Mouse (Mus musculus): ENCODE measurements around the gene Mylpf.

GRCm38 (mm10) chr7:127210266-127210665 is 1.6 kb downstream of the Mylpf start:
- no peak for TF ChIP-seq ETS1 (conservative IDR thresholded peaks at IDR 0.05; ENCODE audit: low read depth, low read length)
- no peak for TF ChIP-seq POLR2A (IDR thresholded peaks at IDR 0.05; ENCODE audit: low read depth, low read length)
- TF ChIP-seq CTCF (conservative IDR thresholded peaks at IDR 0.05 in 1 of 2, IDR thresholded peaks at IDR 0.05 in 1 of 2; ENCODE audit: low read depth in 2 of 2, low read length in 2 of 2), result no peak
- TF ChIP-seq TCF12 (IDR thresholded peaks at IDR 0.05; ENCODE audit: low read depth, low read length), result no peak
- no peak for TF ChIP-seq EP300 (IDR thresholded peaks at IDR 0.05; ENCODE audit: low read length)
- TF ChIP-seq MAX (IDR thresholded peaks at IDR 0.05; ENCODE audit: low read length), result no peak
- no peak for TF ChIP-seq ZC3H11A (IDR thresholded peaks at IDR 0.05; ENCODE audit: low read depth, low read length)

All from CH12.LX (cell line).